Mouse (Mus musculus): ENCODE measurements at regions not wholly inside any gene's neighbourhood (a gene's known extent, or its start where the extent isn't known, plus 50 kb on each side); places are given as distances from the start of the nearest gene placed in this dataset.

- TF ChIP-seq POLR2A (IDR thresholded peaks at IDR 0.05; ENCODE audit: borderline replicate concordance, insufficient read depth, low read length) (no peak), CTCF (IDR thresholded peaks at IDR 0.05; ENCODE audit: borderline replicate concordance, insufficient read depth, low read depth, low read length) (no peak)
Observed at GRCm38 (mm10) chr6:16503836-16504235, 394.4 kb downstream of the Tfec start.
